ENCODE assay signal across 15 mouse cellular contexts in genomic region chr9:99180272-99180671, GRCm38 (mm10). TPM values are rescaled to one million over a fixed set of nuclear protein-coding genes. Genes with fewer than 3 reads are reported as not detected.
A peak's percentile ranks its signal among the peaks of the same experiment; 100 is the strongest.
DNase-seq lines count a peak whose midpoint lies in the region; ATAC-seq and TF ChIP-seq lines count a peak whose summit lies in the region.
"Had no signal": no experiment of that assay in that cellular context is flagged by ENCODE, and none has a peak within 500 bp of the region (broad histone marks: within the 10 kb centered on the region; RNA-seq: fewer than 3 reads in every experiment).

No protein-coding gene starts in this region.

- no peak for TF ChIP-seq CTCF in hindbrain, postnatal 0 days (IDR thresholded peaks at IDR 0.05; ENCODE audit: low read depth)
- TF ChIP-seq CTCF in thymus, adult 2 months (IDR thresholded peaks at IDR 0.05; ENCODE audit: borderline replicate concordance, control insufficient read depth, extremely low read depth, insufficient read depth, low read length, poor library complexity): no peak

- DNase-seq in cerebellum, postnatal 14 days: peak; percentile 7 to 35
- DNase-seq in cerebellum, adult 11-12 months: no peak
- DNase-seq in hindbrain, postnatal 0 days (ENCODE audit: low spot score): peak; percentile 26
- DNase-seq in hindbrain, embryonic 11.5 days (ENCODE audit: low spot score): no peak
- peak; percentile 53 for DNase-seq in retina, postnatal 1 day
- no peak for DNase-seq in retina, embryonic 14.5 days (ENCODE audit: low spot score)
- DNase-seq in thymus, postnatal 25 days: no peak
- no peak for DNase-seq in thymus, adult 2 months
- DNase-seq: layer of hippocampus, postnatal 36 days had no signal

- no peak overlapping the region for H3K4me2 ChIP-seq in hindbrain, postnatal 0 days (ENCODE audit: low read depth, low read length)
- H3K4me2 ChIP-seq in hindbrain, embryonic 11.5 days (replicated peaks; ENCODE audit: low read depth, low read length): no peak overlapping the region
- H3K4me2 ChIP-seq: limb, embryonic 15.5 days; midbrain, embryonic 12.5 days had no signal

- H3K4me1 ChIP-seq in hindbrain, postnatal 0 days (ENCODE audit: insufficient read depth, low read length): no peaks in the 10 kb centered on the region
- H3K4me1 ChIP-seq in hindbrain, embryonic 11.5 days (replicated peaks; ENCODE audit: control insufficient read depth, insufficient read depth, low read length): no peaks in the 10 kb centered on the region
- H3K4me1 ChIP-seq in thymus, adult 2 months (replicated peaks; ENCODE audit: control insufficient read depth, insufficient read depth, low read length): no peaks in the 10 kb centered on the region

- no peaks in the 10 kb centered on the region for H3K36me3 ChIP-seq in hindbrain, postnatal 0 days (ENCODE audit: insufficient read depth, low read length)
- no peaks in the 10 kb centered on the region for H3K36me3 ChIP-seq in hindbrain, embryonic 11.5 days (ENCODE audit: control insufficient read depth, insufficient read depth, low read length)
- no peaks in the 10 kb centered on the region for H3K36me3 ChIP-seq in thymus, adult 2 months (ENCODE audit: control insufficient read depth, insufficient read depth, low read length)
- H3K36me3 ChIP-seq: limb, embryonic 15.5 days; midbrain, embryonic 12.5 days had no signal

- WGBS in hindbrain, postnatal 0 days: 35% methylated on average over 8 of the region's 8 CpGs
- 71% methylated on average over 8 of the region's 8 CpGs for WGBS in hindbrain, embryonic 11.5 days
- 5% methylated on average over 8 of the region's 8 CpGs for WGBS in thymus, adult 2 months

- H3K27me3 ChIP-seq in hindbrain, postnatal 0 days (ENCODE audit: insufficient read depth, low read length): no peaks in the 10 kb centered on the region
- no peaks in the 10 kb centered on the region for H3K27me3 ChIP-seq in hindbrain, embryonic 11.5 days (ENCODE audit: control insufficient read depth, insufficient read depth, low read length)
- no peaks in the 10 kb centered on the region for H3K27me3 ChIP-seq in thymus, adult 2 months (ENCODE audit: control insufficient read depth, insufficient read depth, low read length)
- H3K27me3 ChIP-seq: limb, embryonic 15.5 days; midbrain, embryonic 12.5 days; Patski had no signal

- H3K9me3 ChIP-seq in hindbrain, postnatal 0 days (ENCODE audit: low read length): no peaks in the 10 kb centered on the region
- H3K9me3 ChIP-seq in hindbrain, embryonic 11.5 days (ENCODE audit: control insufficient read depth, low read length): no peaks in the 10 kb centered on the region
- H3K9me3 ChIP-seq: limb, embryonic 15.5 days; midbrain, embryonic 12.5 days had no signal

- no peak overlapping the region for H3K27ac ChIP-seq in hindbrain, postnatal 0 days
- no peak overlapping the region for H3K27ac ChIP-seq in hindbrain, embryonic 11.5 days (ENCODE audit: low read depth, low read length)
- no peak overlapping the region for H3K27ac ChIP-seq in thymus, adult 2 months (ENCODE audit: control insufficient read depth, insufficient read depth, low read length)
- H3K27ac ChIP-seq: limb, embryonic 15.5 days; midbrain, embryonic 12.5 days had no signal

- no peak for ATAC-seq in hindbrain, postnatal 0 days
- ATAC-seq in hindbrain, embryonic 11.5 days (ENCODE audit: low FRiP score): no peak
- ATAC-seq: intestine, postnatal 0 days; Patski had no signal

- TF ChIP-seq POLR2A in thymus, adult 2 months (IDR thresholded peaks at IDR 0.05; ENCODE audit: control insufficient read depth, extremely low read depth, insufficient read depth, low read length, poor library complexity): no peak

- no peak overlapping the region for H3K4me3 ChIP-seq in hindbrain, postnatal 0 days (ENCODE audit: low read length)
- no peak overlapping the region for H3K4me3 ChIP-seq in hindbrain, embryonic 11.5 days (ENCODE audit: low read depth, low read length)
- no peak overlapping the region for H3K4me3 ChIP-seq in thymus, adult 2 months (ENCODE audit: control insufficient read depth, insufficient read depth, low read length)
- H3K4me3 ChIP-seq: limb, embryonic 15.5 days; midbrain, embryonic 12.5 days had no signal

- H3K9ac ChIP-seq in hindbrain, postnatal 0 days (replicated peaks; ENCODE audit: low read length): no peak overlapping the region
- no peak overlapping the region for H3K9ac ChIP-seq in hindbrain, embryonic 11.5 days (ENCODE audit: low read depth, low read length)
- H3K9ac ChIP-seq: limb, embryonic 15.5 days; midbrain, embryonic 12.5 days had no signal

RNA-seq across cellular contexts. Expression of gene Pik3cb, which starts 39.9 kb away (rescaled TPM):
- 4.9 and 5.7 TPM in 2 replicates for total RNA-seq in hindbrain, postnatal 0 days (2014; rRNA removed)
- polyA plus RNA-seq in hindbrain, postnatal 0 days (2015; fragmentation: Nextera tagmentation; extraction: Ambion mirVana): 3.0 and 3.5 TPM in 2 replicates
- polyA plus RNA-seq in hindbrain, embryonic 11.5 days (2014; fragmentation: Nextera tagmentation; extraction: Ambion mirVana): 1.5 and 2.2 TPM in 2 replicates
- 2.7 and 2.9 TPM in 2 replicates for polyA plus RNA-seq in thymus, adult 2 months (2012; rRNA removed)

RNA-seq across cellular contexts. Expression of gene Faiml, which starts 56.8 kb away (rescaled TPM):
- not detected in 2 replicates for total RNA-seq in hindbrain, postnatal 0 days (2014; rRNA removed)
- polyA plus RNA-seq in hindbrain, postnatal 0 days (2015; fragmentation: Nextera tagmentation; extraction: Ambion mirVana): not detected in 2 replicates
- not detected in 2 replicates for polyA plus RNA-seq in hindbrain, embryonic 11.5 days (2014; fragmentation: Nextera tagmentation; extraction: Ambion mirVana)
- not detected in 2 replicates for polyA plus RNA-seq in thymus, adult 2 months (2012; rRNA removed)
- total RNA-seq: layer of hippocampus, postnatal 36 days had no signal
- polyA plus RNA-seq: gonadal fat pad, adult 2 months; intestine, postnatal 0 days; limb, embryonic 15.5 days; midbrain, embryonic 12.5 days; neural tube, embryonic 14.5 days had no signal

Comparison
In these comparisons a context has a peak if more than half of its experiments do, and no peak if none do; other contexts are left out.
1. DNase-seq: peak in cerebellum, postnatal 14 days (2 of 2), hindbrain, postnatal 0 days (single experiment) and retina, postnatal 1 day (single experiment); none in cerebellum, adult 11-12 months (single experiment), hindbrain, embryonic 11.5 days (single experiment), retina, embryonic 14.5 days (single experiment), thymus, postnatal 25 days (single experiment) and thymus, adult 2 months (single experiment).